Mouse (Mus musculus) hindbrain, embryonic 11.5 days (tissue): Measurements from ENCODE around the gene 2310030G06Rik. TPM values are rescaled to one million over a fixed set of nuclear protein-coding genes. Genes with fewer than 3 reads are reported as not detected.

Experiments used
- ATAC-seq: fragments of 200-750 bp; cut with Nextera tagmentation; 2 replicates; pipeline ENCODE4 v1.8.0; 2017; ENCODE audit warnings: mild to moderate bottlenecking, moderate TSS enrichment, moderate library complexity; ENCODE audit not compliant: low FRiP score
- DNase-seq: peaks from one replicate; pipeline ENCODE4 v3.0.0-alpha.2; 2015; ENCODE audit warnings: low spot score
- H3K27ac ChIP-seq: fragments of 300-500 bp; sonication (generic); 2 replicates; pipeline ENCODE4 v1.5.1; 2014; ENCODE audit warnings: mild to moderate bottlenecking, low read depth, low read length
- H3K27me3 ChIP-seq: fragments of 300-500 bp; sonication (generic); 2 replicates; pipeline ENCODE4 v1.6.1; 2014; ENCODE audit warnings: mild to moderate bottlenecking, low read length, moderate library complexity, mixed read lengths; ENCODE audit not compliant: control insufficient read depth, insufficient read depth
- H3K36me3 ChIP-seq: fragments of 300-500 bp; sonication (generic); 2 replicates; pipeline ENCODE4 v1.6.1; 2014; ENCODE audit warnings: mild to moderate bottlenecking, low read length, moderate library complexity, mixed read lengths; ENCODE audit not compliant: control insufficient read depth, insufficient read depth
- H3K4me1 ChIP-seq: fragments of 300-500 bp; sonication (generic); replicated peaks from 2 replicates; pipeline ENCODE4 v1.6.1; 2014; ENCODE audit warnings: low read length, mixed read lengths; ENCODE audit not compliant: control insufficient read depth, insufficient read depth
- H3K4me2 ChIP-seq: fragments of 300-500 bp; sonication (generic); replicated peaks from 2 replicates; pipeline ENCODE4 v1.6.1; 2014; ENCODE audit warnings: mild to moderate bottlenecking, low read depth, low read length
- H3K4me3 ChIP-seq: fragments of 300-500 bp; sonication (generic); 2 replicates; pipeline ENCODE4 v1.5.1; 2014; ENCODE audit warnings: low read depth, low read length
- H3K9ac ChIP-seq: fragments of 300-500 bp; sonication (generic); 2 replicates; pipeline ENCODE4 v1.6.1; 2014; ENCODE audit warnings: low read depth, low read length
- H3K9me3 ChIP-seq: fragments of 300-500 bp; sonication (generic); 2 replicates; pipeline ENCODE4 v1.6.1; 2016; ENCODE audit warnings: low read length; ENCODE audit not compliant: control insufficient read depth
- WGBS: fragments of 180-500 bp; shearing (Covaris S2); extraction: QIAGEN DNeasy Blood & Tissue Kit; methylation state at CpG from one replicate; pipeline ENCODE4 v1.1.7; 2014; 5-methylcytosine and 5-hydroxymethylcytosine counted together
- polyA plus RNA-seq: library from polyadenylated mRNA; unstranded; fragments of >200 nt; fragmentation: Nextera tagmentation; extraction: Ambion mirVana; gene quantifications from 2 replicates; pipeline ENCODE4 v1.2.1, GENCODE M21; 2014

2310030G06Rik gene
- polyA plus RNA-seq, 1 experiment from 2014 or later = 1.3 TPM

- Histone ChIP-seq H3K4me2 (peak overlapping the region; percentile 91), H3K27me3 (peaks cover 10% of the 10 kb centered on the region), H3K27ac (peak overlapping the region; percentile 33; the same call in 1 of the 2 replicates), H3K9me3 (no peaks in the 10 kb centered on the region), H3K4me3 (peak overlapping the region; percentile 50), H3K36me3 (no peaks in the 10 kb centered on the region), H3K9ac (peak overlapping the region; percentile 57), H3K4me1 (0 out of 2 replicates have a peak, but pooled peaks cover 4% of the 10 kb centered on the region)
- under 1% methylated on average over 56 of the region's 70 CpGs for WGBS
- peak; percentile 66 for DNase-seq
- ATAC-seq = peak; percentile 63
These were observed 47.6 kb downstream of the 2310030G06Rik start for GRCm38 (mm10) chr9:50698418-50699409.

GRCm38 (mm10) chr9:50697706-50698041 is 48.7 kb downstream of the 2310030G06Rik start:
- peaks cover 10% of the 10 kb centered on the region for H3K27me3 ChIP-seq
- WGBS = 2% methylated on average over 12 of the region's 12 CpGs
- H3K4me1 ChIP-seq = 0 out of 2 replicates have a peak, but pooled peaks cover 6% of the 10 kb centered on the region
- peak overlapping the region; percentile 52; the same call in 1 of the 2 replicates for H3K9ac ChIP-seq
- H3K9me3 ChIP-seq = no peaks in the 10 kb centered on the region
- no peaks in the 10 kb centered on the region for H3K36me3 ChIP-seq
- peak overlapping the region; percentile 20 for H3K4me3 ChIP-seq
- DNase-seq (peak; percentile 76), ATAC-seq (peak; percentile 50)
- H3K4me2 ChIP-seq = peak overlapping the region; percentile 91
- H3K27ac ChIP-seq = peak overlapping the region; percentile 39; the same call in 1 of the 2 replicates

GRCm38 (mm10) chr9:50696851-50697705 is 49.3 kb downstream of the 2310030G06Rik start:
- peak overlapping the region; percentile 20 for H3K4me3 ChIP-seq
- H3K4me1 ChIP-seq = 0 out of 2 replicates have a peak, but pooled peaks cover 6% of the 10 kb centered on the region
- no peak for ATAC-seq
- peak overlapping the region; percentile 91 for H3K4me2 ChIP-seq
- no peaks in the 10 kb centered on the region for H3K9me3 ChIP-seq
- H3K9ac ChIP-seq = peak overlapping the region; percentile 52; the same call in 1 of the 2 replicates
- no peaks in the 10 kb centered on the region for H3K36me3 ChIP-seq
- peak overlapping the region; percentile 39; the same call in 1 of the 2 replicates for H3K27ac ChIP-seq
- peak; percentile 54 for DNase-seq
- H3K27me3 ChIP-seq = peaks cover 10% of the 10 kb centered on the region
- WGBS = 38% methylated on average over 12 of the region's 12 CpGs

GRCm38 (mm10) chr9:50695153-50695552 is 51.2 kb downstream of the 2310030G06Rik start:
- Histone ChIP-seq H3K27ac (no peak overlapping the region), H3K36me3 (no peaks in the 10 kb centered on the region), H3K4me3 (no peak overlapping the region), H3K4me2 (no peak overlapping the region), H3K9me3 (no peaks in the 10 kb centered on the region), H3K4me1 (0 out of 2 replicates have a peak, but pooled peaks cover 6% of the 10 kb centered on the region), H3K27me3 (peaks cover 5% of the 10 kb centered on the region), H3K9ac (no peak overlapping the region)
- no peak for ATAC-seq
- DNase-seq = no peak
- WGBS = 86% methylated on average over 6 of the region's 6 CpGs

- ATAC-seq = no peak
- H3K4me1 ChIP-seq = 0 out of 2 replicates have a peak, but pooled peaks cover 6% of the 10 kb centered on the region
- H3K27ac ChIP-seq = no peak overlapping the region
- H3K4me3 ChIP-seq = no peak overlapping the region
- no peaks in the 10 kb centered on the region for H3K27me3 ChIP-seq
- no peaks in the 10 kb centered on the region for H3K9me3 ChIP-seq
- H3K36me3 ChIP-seq = no peaks in the 10 kb centered on the region
- DNase-seq = peak; percentile 60
- no peak overlapping the region for H3K4me2 ChIP-seq
- no peak overlapping the region for H3K9ac ChIP-seq
- WGBS = 18% methylated on average over 10 of the region's 10 CpGs
These were observed 52.7 kb downstream of the 2310030G06Rik start for GRCm38 (mm10) chr9:50693631-50694030.

- peak; percentile 31 for DNase-seq
These were observed 53.4 kb downstream of the 2310030G06Rik start for GRCm38 (mm10) chr9:50692626-50693580.

More at GRCm38 (mm10) chr9:50692626-50693580, 53.4 kb downstream of the 2310030G06Rik start:
- 18% methylated on average over 13 of the region's 13 CpGs for WGBS
- no peak overlapping the region for H3K27ac ChIP-seq
- H3K36me3 ChIP-seq = no peaks in the 10 kb centered on the region
- H3K4me2 ChIP-seq = peak overlapping the region; percentile 12; the same call in 1 of the 2 replicates
- H3K9ac ChIP-seq = no peak overlapping the region
- ATAC-seq = peak; percentile 73
- no peak overlapping the region for H3K4me3 ChIP-seq
- 0 out of 2 replicates have a peak, but pooled peaks cover 6% of the 10 kb centered on the region for H3K4me1 ChIP-seq
- no peaks in the 10 kb centered on the region for H3K9me3 ChIP-seq
- H3K27me3 ChIP-seq = no peaks in the 10 kb centered on the region
